Mouse (Mus musculus) central nervous system, embryonic 14 days (tissue): ENCODE data around the gene Cnr2. TPM values are rescaled to one million over a fixed set of nuclear protein-coding genes. Genes with fewer than 3 reads are reported as not detected.

ENCODE experiments used
- polyA plus RNA-seq: library from polyadenylated mRNA; depleted of rRNA; stranded (reverse); fragments of >200 nt; gene quantifications from 2 replicates; pipeline ENCODE4 v1.2.3, GENCODE M21; 2012; rRNA removed

Gene Cnr2
- 0.09 and 0.19 TPM in 2 replicates for polyA plus RNA-seq

GRCm38 (mm10) chr4:135895071-135895571, at the start of gene Cnr2:
Cnr2 (plus strand) TSS chr4:135895394.

DNA sequence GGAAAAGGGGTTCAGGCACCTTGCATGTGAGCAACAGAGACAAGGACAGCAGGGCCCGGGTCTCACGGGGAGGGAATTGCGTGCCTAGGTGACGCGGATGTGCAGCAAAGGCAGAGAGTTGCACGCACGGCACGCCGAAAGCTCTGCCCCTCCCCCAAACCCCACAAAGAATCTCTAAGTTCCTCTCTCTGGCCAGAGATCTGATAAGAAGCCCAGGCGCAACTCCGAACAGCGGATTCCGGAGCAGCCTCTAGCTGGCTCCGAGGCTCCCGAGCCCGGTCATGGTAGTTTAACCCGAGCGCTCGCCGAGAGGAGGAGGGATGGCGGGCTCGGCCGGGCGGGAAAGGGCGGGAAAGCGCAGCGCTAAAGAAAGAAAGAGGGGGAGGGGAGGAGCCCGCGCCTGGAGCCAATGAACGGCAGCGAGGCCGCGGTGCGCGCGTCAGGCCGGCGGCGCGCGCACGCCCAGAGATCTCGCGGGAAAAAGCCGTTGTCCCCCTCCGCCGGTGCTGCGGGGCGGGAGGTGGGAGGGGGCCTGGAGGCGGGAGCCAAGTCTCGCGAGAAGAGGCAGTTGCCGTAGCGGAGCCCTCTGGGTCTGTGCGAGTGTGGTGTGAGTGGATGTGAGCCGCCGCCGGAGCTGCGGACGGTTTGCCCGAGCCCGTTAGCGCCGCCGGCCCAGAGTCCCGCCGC, 39.5 kb upstream of the Cnr2 start, which contains the start of gene Srsf10:
Srsf10 (plus strand) TSS at position 212 of the 687 bp plus-strand sequence.

DNA sequence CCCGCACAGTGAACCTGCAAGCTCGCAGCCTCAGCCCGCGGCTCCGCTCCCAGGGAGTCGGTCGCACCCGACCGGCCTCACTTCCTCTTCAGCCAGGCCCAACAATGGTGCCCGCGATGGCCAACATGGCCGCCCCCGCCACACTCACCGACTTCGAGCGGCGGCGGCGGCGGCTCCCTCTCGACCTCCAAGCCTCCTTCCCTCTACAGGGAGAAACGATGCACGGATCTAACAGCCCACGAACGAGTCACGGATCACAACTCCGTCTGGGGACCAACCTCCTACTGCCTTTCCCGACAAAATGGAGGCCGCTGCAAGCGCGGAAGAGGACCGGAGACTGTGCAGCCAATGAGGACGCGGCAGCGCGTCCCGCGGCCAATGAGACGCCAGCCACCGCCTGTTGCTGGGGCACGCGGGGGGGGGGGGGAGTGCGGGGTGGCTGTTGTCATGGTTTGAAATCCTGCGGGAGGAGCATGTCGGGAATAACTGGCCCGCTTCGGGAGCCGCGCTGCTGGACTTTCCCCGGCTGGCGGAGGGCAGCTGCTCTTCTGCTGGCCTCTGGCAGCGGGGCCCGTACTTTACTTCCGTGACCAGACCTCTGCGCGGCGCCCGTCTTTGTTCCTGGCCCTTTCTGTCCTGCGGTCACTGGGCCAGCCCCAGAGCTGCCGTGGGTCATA, 21.5 kb upstream of the Cnr2 start, which contains the start of gene Pnrc2:
Pnrc2 (minus strand) TSS at position 325 of the 677 bp plus-strand sequence.

DNA sequence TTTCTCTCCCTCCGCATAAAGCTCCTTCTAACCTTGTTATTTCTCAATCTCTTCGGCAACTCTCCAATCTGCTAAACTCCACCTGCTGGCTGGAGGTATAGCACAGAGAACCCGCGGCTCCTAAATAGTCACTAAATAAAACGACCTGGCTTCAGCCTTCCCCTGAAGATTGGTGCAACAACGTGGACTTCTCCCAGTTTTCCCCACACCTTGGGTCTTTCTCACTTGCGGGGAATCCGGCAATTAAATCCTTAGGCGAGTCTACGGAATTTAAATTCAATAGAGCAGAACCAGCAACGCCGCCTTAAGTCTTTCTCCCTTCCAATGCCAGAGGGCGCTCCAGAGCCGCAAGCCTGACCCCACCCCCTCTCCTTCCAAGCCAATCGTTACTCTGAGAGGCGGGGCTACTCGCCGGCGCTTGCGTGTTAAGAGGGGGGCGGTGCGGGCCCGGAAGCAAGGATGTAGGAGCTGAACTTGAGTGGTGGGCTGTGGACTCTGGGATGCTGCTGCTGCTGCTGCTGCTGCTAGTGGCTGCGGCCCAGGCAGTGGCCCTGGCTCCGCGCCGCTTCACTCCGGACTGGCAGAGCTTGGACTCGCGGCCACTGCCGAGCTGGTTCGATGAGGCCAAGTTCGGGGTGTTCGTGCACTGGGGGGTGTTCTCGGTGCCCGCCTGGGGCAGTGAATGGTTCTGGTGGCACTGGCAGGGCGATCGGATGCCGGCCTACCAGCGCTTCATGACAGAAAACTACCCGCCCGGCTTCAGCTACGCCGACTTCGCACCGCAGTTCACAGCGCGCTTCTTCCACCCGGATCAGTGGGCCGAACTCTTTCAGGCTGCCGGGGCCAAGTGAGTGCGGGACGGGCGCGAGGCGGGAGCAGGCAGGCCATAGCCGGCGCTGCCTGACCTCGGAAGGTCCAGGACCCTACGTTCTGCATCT, 25.4 kb downstream of the Cnr2 start, which contains the start of gene Fuca1:
Fuca1 (plus strand) TSS at position 432 of the 938 bp plus-strand sequence.

DNA sequence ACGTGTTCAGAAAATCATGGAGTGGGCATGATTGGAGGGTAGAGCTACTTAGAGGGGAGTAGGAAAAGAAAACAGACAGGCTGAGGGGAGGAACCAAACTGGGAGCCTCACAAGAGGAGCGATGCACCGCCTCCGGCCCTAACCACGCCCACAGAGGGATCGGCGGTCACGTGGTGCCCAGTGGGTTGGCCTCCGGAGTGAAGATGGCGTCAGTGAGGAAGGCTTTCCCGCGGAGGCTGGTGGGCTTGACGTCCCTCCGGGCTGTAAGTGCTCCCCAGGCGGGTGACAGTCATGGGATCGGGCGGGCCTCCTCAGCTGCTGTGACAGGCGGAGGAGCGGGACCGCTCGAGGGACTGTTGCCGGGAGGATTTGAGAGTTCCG, 51.1 kb downstream of the Cnr2 start, which contains the start of gene Hmgcl:
Hmgcl (plus strand) TSS at position 171 of the 381 bp plus-strand sequence.

DNA sequence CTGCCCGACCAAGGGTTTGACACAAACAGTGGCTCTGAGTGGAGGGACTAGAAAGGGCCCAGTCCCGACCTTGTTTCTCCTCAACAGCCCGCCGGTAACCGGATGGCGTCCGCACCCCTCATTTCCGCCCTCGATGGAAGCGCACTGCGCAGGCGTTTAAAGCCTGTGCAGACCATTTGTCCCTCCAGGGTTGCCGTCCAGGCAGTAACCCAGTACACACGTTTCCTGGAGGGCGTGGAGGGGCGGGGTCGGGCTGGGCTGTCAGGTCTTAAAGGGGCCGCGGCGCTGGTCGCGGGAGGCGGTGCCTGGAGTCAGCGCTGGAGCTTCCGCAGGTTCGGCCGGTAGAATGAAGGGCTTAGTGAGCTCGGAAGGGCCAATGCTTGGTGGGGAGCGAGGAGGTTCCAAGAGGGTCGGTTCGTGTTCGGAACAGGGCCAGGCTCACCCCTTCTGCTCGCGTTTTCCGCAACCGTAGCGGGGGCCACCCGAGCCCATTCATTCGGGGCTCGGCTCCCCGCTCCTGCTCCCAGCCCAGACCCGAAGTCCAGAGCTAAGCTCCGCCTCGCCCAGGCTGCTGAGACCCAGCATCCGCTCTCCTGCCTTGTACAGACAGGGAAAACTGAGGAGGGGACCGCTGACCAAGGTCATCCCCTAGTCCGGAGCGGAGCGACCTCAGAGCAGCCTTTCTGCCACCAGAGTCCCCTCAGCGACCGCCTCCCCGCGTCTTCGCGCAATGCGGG, 68.4 kb downstream of the Cnr2 start, which contains the start of gene Gale:
Gale (plus strand) TSS at position 271 of the 737 bp plus-strand sequence.

Other genes starting within 250 kb of the Cnr2 start
- gene Ifnlr1, start 209.1 kb upstream of the Cnr2 start, polyA plus RNA-seq = 0.37 and 1.0 TPM in 2 replicates
- gene Il22ra1, start 167.2 kb upstream of the Cnr2 start, polyA plus RNA-seq = 0.07 and 0.21 TPM in 2 replicates
- gene Myom3, start 135.7 kb upstream of the Cnr2 start, polyA plus RNA-seq = 0.09 and 2.8 TPM in 2 replicates
- 130 and 148 TPM in 2 replicates for gene Srsf10, start 39.6 kb upstream of the Cnr2 start, polyA plus RNA-seq
- gene Pnrc2, start 21.5 kb upstream of the Cnr2 start, polyA plus RNA-seq = 93.9 and 98.5 TPM in 2 replicates
- 39.6 and 43.6 TPM in 2 replicates for gene Fuca1, start 25.3 kb downstream of the Cnr2 start, polyA plus RNA-seq
- gene Hmgcl, start 51.1 kb downstream of the Cnr2 start, polyA plus RNA-seq = 50.2 and 56.2 TPM in 2 replicates
- gene Gale, start 68.3 kb downstream of the Cnr2 start, polyA plus RNA-seq = 41.8 and 55.7 TPM in 2 replicates
- gene Lypla2, start 77.2 kb downstream of the Cnr2 start, polyA plus RNA-seq = 170 and 172 TPM in 2 replicates
- 49.7 and 50.1 TPM in 2 replicates for gene Pithd1, start 91.9 kb downstream of the Cnr2 start, polyA plus RNA-seq
- gene Eloa, start 126.4 kb downstream of the Cnr2 start, polyA plus RNA-seq = 20.4 and 21.3 TPM in 2 replicates
- gene Rpl11, start 158.0 kb downstream of the Cnr2 start, polyA plus RNA-seq = 1,047 and 1,063 TPM in 2 replicates
- gene Id3, start 248.1 kb downstream of the Cnr2 start, polyA plus RNA-seq = 115 and 144 TPM in 2 replicates